Mouse (Mus musculus) intestine, embryonic 16.5 days (tissue): ENCODE results near the gene Lrtm2. TPM values are rescaled to one million over a fixed set of nuclear protein-coding genes. Genes with fewer than 3 reads are reported as not detected.
A peak's percentile ranks its signal among the peaks of the same experiment; 100 is the strongest.
"Not testable (repeated sequence)": the region's sequence is repeated elsewhere in the genome, so short reads cannot be mapped to it uniquely, and the experiment has no call there.

Source experiments
- ATAC-seq: fragments of 200-750 bp; cut with Nextera tagmentation; 2 replicates; pipeline ENCODE4 v1.8.0; 2017; ENCODE audit warnings: moderate TSS enrichment, moderate library complexity
- H3K27ac ChIP-seq: fragments of 300-500 bp; sonication (generic); 2 replicates; pipeline ENCODE4 v1.5.1; 2014; ENCODE audit warnings: mild to moderate bottlenecking, low read length
- H3K27me3 ChIP-seq: fragments of 300-500 bp; sonication (generic); replicated peaks from 2 replicates; pipeline ENCODE4 v1.6.1; 2014; ENCODE audit warnings: low read length, control low read depth, mixed read lengths; ENCODE audit not compliant: control insufficient read depth, insufficient read depth
- H3K36me3 ChIP-seq: fragments of 300-500 bp; sonication (generic); 2 replicates; pipeline ENCODE4 v1.6.1; 2014; ENCODE audit warnings: low read length, control low read depth; ENCODE audit not compliant: control insufficient read depth, insufficient read depth
- H3K4me1 ChIP-seq: fragments of 300-500 bp; sonication (generic); 2 replicates; pipeline ENCODE4 v1.6.1; 2014; ENCODE audit warnings: low read length, control low read depth, mixed read lengths; ENCODE audit not compliant: control insufficient read depth, insufficient read depth
- H3K4me2 ChIP-seq: fragments of 300-500 bp; sonication (generic); 2 replicates; pipeline ENCODE4 v1.6.1; 2014; ENCODE audit warnings: low read depth, low read length, control low read depth
- H3K4me3 ChIP-seq: fragments of 300-500 bp; sonication (generic); 2 replicates; pipeline ENCODE4 v1.5.1; 2014; ENCODE audit warnings: mild to moderate bottlenecking, low read length
- H3K9ac ChIP-seq: fragments of 300-500 bp; sonication (generic); 2 replicates; pipeline ENCODE4 v1.6.1; 2014; ENCODE audit warnings: low read depth, low read length
- H3K9me3 ChIP-seq: fragments of 300-500 bp; sonication (generic); 2 replicates; pipeline ENCODE4 v1.6.1; 2016; ENCODE audit warnings: low read length, control low read depth; ENCODE audit not compliant: control insufficient read depth
- WGBS: fragments of 180-500 bp; shearing (Covaris S2); extraction: QIAGEN DNeasy Blood & Tissue Kit; methylation state at CpG from one replicate; pipeline ENCODE4 v1.1.7; 2014; 5-methylcytosine and 5-hydroxymethylcytosine counted together
- polyA plus RNA-seq: library from polyadenylated mRNA; unstranded; fragments of >200 nt; fragmentation: Nextera tagmentation; extraction: Ambion mirVana; gene quantifications from 2 replicates; pipeline ENCODE4 v1.2.1, GENCODE M21; 2015

The Lrtm2 gene
- polyA plus RNA-seq, 1 experiment from 2014 or later: 0.38 TPM

DNA sequence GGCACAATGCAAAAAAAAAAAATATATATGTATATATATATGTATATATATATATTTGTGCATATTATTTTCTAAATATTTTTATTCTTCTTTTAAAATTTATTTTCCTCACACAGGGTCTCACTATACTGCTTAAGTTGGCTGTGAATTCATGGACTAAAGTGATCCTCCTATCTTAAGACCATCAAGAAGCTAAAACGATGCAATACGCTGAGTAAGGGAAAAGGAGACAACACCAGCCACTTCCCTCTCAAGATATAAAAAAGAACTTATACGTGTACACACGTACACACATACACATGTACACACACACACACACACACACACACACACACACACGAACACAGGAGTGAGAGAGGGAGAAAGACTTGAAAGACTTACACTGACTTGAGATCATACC, 33.0 kb upstream of the Lrtm2 start:
- H3K9me3 ChIP-seq: no peaks in the 10 kb centered on the region
- H3K4me2 ChIP-seq: no peak overlapping the region
- ATAC-seq: no peak
- H3K4me3 ChIP-seq: no peak overlapping the region
- WGBS: 86% methylated on average over 5 of the region's 5 CpGs
- no peak overlapping the region for H3K9ac ChIP-seq
- no peaks in the 10 kb centered on the region for H3K4me1 ChIP-seq
- H3K27me3 ChIP-seq: no peaks in the 10 kb centered on the region
- peaks cover 17% of the 10 kb centered on the region; the same call in 1 of the 2 replicates for H3K36me3 ChIP-seq
- H3K27ac ChIP-seq: no peak overlapping the region

DNA sequence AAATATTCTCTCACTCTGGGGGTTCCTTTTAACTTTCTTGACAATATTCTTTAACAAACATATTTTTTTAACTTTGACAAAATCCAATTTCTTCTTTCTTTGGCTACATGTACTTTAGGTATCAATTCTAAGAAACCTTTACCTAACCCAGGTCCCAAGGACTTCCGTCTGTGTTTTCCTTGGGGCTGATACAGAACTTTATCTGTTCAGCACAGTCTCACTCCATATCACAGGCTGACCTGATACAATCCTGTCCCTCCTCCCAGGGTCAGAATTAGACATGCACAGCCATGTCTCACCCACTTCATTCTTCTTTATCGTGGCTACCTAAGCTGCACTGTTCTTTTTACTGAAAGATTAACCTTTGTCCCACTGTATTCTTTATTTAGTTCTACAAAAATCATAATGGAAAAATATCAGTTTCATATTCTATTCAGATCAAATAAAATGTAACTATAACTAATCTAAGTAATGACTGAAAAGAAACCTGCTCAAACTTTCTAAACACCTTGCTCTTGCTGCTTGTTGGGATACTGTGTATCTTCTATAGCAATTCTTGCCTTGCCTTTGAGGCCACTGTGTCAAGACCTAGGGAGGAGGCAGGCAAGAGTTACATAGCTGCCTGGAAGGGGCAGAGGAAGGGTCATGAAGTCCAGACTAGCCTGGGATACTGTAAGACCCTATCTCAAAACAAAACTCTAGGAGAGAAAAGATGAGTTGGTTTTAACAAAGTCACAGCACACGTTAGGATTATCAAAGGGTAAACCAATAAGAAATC, 30.5 kb upstream of the Lrtm2 start:
- Histone ChIP-seq H3K4me3 (no peak overlapping the region), H3K9ac (no peak overlapping the region), H3K27me3 (no peaks in the 10 kb centered on the region), H3K36me3 (peaks cover 23% of the 10 kb centered on the region), H3K4me1 (no peaks in the 10 kb centered on the region), H3K9me3 (no peaks in the 10 kb centered on the region), H3K27ac (no peak overlapping the region), H3K4me2 (no peak overlapping the region)
- ATAC-seq: peak; percentile 61
- WGBS: 87% methylated on average over 3 of the region's 3 CpGs

DNA sequence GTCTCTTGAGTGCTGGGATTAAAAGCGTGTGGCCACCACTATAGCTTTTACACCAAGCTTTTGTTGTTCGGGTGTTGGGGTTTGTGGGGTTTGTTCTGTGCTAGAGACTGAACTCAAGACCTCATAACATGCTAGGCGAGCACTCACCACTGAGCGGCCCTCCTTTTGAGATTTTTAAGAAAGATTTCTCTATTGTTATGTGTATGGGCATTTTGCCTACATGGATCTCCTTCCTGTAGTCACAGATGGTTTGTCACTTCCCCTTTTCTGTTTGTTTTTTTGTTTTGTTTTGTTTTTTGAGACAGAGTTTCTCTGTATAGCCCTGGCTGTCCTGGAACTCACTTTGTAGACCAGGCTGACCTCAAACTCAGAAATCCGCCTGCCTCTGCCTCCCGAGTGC, 29.7 kb upstream of the Lrtm2 start:
- H3K27ac ChIP-seq, H3K4me2 ChIP-seq, H3K4me3 ChIP-seq, ATAC-seq, H3K27me3 ChIP-seq, H3K9ac ChIP-seq, H3K9me3 ChIP-seq, H3K4me1 ChIP-seq: not testable (repeated sequence)
- WGBS: 93% methylated on average over 6 of the region's 6 CpGs
- H3K36me3 ChIP-seq: peaks cover 23% of the 10 kb centered on the region

DNA sequence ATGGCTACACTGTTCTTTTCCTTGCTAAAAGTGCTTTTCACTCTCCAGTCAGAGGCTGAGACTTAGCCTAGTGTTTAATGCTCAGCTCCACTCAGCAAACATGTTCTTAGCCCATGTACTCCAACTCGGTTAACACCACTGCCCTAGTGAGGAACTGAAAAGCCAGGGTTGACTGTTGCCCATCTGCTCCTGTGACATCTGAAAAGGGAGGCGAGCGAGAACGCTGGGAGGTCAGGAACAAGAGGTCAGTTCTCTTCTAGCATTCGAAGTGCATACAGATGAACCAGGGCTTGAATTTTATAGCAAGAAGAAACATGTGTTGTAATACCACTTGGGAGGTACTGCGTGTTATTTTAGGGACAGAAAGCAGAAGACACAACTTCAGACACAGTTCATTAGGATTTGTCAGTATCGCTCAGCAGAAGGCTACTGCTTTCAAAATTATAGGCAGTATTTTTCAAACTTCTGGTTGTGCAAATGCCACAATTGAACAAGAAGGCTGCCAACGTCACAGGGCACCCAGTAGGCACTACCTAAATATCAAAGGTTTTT, 27.5 kb upstream of the Lrtm2 start:
- no peak overlapping the region for H3K9ac ChIP-seq
- H3K27me3 ChIP-seq: no peaks in the 10 kb centered on the region
- H3K4me3 ChIP-seq: no peak overlapping the region
- WGBS: 89% methylated on average over 8 of the region's 8 CpGs
- no peaks in the 10 kb centered on the region for H3K9me3 ChIP-seq
- no peak overlapping the region for H3K27ac ChIP-seq
- no peak overlapping the region for H3K4me2 ChIP-seq
- peaks cover 20% of the 10 kb centered on the region for H3K36me3 ChIP-seq
- no peaks in the 10 kb centered on the region for H3K4me1 ChIP-seq
- no peak for ATAC-seq

DNA sequence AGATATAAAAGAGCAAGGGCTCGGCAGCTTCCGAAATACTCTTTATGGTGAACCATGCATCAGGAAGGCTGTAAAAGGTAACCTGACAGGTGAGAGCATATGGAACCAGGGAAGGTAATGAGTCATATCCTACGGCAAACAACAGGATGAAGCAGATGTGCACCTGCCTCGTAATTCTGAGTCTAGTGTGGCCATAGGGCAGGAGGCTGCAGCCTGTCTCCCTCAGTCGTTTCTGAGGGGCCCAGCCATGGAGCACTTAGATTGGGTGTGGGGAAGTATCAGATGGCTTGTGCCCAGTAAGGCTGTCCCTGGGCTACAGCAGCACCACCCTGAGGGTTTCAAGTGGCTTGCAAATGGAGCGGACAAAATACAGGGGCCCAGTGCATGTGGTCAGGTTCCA, 21.9 kb upstream of the Lrtm2 start:
- H3K4me1 ChIP-seq: no peaks in the 10 kb centered on the region
- no peak overlapping the region for H3K4me2 ChIP-seq
- no peak overlapping the region for H3K9ac ChIP-seq
- H3K4me3 ChIP-seq: no peak overlapping the region
- H3K27ac ChIP-seq: no peak overlapping the region
- no peaks in the 10 kb centered on the region for H3K27me3 ChIP-seq
- H3K36me3 ChIP-seq: peaks cover 4% of the 10 kb centered on the region; the same call in 1 of the 2 replicates
- H3K9me3 ChIP-seq: no peaks in the 10 kb centered on the region
- 73% methylated on average over 6 of the region's 6 CpGs for WGBS
- peak; percentile 66 for ATAC-seq

DNA sequence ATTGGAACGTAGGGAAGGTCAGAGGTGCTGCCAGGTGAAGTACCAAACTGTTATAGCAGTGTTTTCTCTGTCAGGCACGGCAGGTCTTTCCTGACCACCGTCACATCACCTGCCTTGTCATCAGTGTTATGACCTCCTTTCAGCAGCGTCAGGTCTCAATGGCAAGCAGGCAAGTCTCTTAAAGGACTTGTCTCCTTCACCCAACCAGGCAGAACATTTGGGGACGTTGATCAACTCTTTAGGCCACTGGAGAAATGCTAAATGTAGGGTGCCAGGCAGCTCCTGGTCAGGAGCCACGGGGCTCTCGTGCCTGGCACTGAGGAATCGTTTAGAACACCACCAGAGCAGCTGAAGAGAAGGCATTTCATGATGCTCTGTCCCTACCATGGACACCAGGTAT, 21.1 kb upstream of the Lrtm2 start:
- H3K27ac ChIP-seq: no peak overlapping the region
- no peaks in the 10 kb centered on the region for H3K4me1 ChIP-seq
- no peak overlapping the region for H3K9ac ChIP-seq
- H3K36me3 ChIP-seq: peaks cover 4% of the 10 kb centered on the region; the same call in 1 of the 2 replicates
- no peak overlapping the region for H3K4me3 ChIP-seq
- no peak for ATAC-seq
- H3K4me2 ChIP-seq: no peak overlapping the region
- H3K27me3 ChIP-seq: no peaks in the 10 kb centered on the region
- WGBS: 72% methylated on average over 8 of the region's 8 CpGs
- H3K9me3 ChIP-seq: no peaks in the 10 kb centered on the region

DNA sequence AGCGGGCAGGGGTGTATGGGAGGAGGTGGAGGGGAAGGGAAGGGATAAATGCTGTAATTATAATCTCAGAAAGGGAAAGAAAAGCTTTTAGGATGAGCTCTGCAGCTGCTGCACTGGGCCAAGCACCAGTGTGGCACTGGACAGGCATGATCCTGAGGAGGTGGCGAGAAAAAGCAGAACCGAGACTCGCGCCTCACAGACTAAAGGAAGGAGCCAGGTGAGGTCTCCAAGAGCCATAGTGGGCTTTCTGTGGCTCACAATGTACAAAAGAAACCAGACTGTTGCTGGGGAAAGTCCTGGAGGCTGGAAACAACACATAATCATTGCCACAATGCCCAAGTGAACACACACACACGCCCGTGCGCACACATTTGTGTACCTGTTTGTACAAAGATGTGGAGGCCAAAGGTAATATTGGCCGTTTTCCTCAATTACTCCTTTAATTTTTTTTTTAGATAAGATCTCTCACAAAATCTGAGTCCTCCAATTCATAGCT, 20.2 kb upstream of the Lrtm2 start:
- Histone ChIP-seq H3K27ac (no peak overlapping the region), H3K4me3 (no peak overlapping the region), H3K9me3 (no peaks in the 10 kb centered on the region), H3K4me2 (no peak overlapping the region), H3K4me1 (no peaks in the 10 kb centered on the region), H3K9ac (no peak overlapping the region), H3K36me3 (peaks cover 4% of the 10 kb centered on the region; the same call in 1 of the 2 replicates), H3K27me3 (no peaks in the 10 kb centered on the region)
- ATAC-seq: no peak
- WGBS: 83% methylated on average over 9 of the region's 9 CpGs

DNA sequence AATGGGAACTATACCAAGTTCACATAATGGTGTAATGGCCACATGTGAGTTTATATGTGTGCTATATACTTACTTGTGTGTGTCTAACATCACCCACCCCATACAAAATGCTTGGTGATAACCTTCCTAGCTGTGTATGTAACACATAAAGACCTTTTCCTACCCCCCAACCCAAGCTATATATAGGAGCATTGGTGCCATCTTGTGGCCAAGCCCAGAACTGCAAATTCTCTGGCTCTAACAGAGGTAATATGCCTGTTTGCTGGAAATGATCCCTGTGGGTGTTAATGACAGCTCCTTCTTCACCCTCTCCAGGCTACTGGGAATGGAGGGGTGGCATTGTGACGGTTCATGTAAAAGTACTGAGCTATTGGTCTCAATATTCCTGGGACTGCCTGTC, 17.7 kb upstream of the Lrtm2 start:
- Histone ChIP-seq H3K4me2 (no peak overlapping the region), H3K27me3 (no peaks in the 10 kb centered on the region), H3K9me3 (no peaks in the 10 kb centered on the region), H3K36me3 (no peaks in the 10 kb centered on the region), H3K4me3 (no peak overlapping the region), H3K27ac (no peak overlapping the region), H3K4me1 (no peaks in the 10 kb centered on the region), H3K9ac (no peak overlapping the region)
- 3% methylated on average over 1 of the region's 1 CpGs for WGBS
- peak; percentile 20 for ATAC-seq

DNA sequence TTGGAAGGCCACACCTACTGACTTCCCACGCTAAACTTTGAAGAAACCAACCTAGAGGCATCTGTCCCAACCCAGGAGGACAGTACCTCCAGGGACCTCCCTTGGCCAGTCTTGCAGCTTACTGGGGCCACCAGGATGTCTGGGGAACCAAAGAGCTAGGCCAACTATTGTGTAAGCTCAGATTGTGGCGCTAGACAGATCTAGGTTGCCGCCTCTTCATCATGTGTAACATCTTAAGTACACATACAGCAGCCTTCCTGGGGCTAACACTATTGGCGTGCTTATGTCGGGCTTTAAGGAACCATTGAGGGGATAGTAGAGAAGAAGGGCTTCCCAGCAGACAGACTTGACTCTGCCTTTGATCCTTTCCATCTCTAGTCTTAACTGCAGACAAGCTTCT, 17.2 kb upstream of the Lrtm2 start:
- Histone ChIP-seq H3K27me3 (no peaks in the 10 kb centered on the region), H3K36me3 (no peaks in the 10 kb centered on the region), H3K4me2 (no peak overlapping the region), H3K9me3 (no peaks in the 10 kb centered on the region), H3K4me1 (no peaks in the 10 kb centered on the region), H3K4me3 (no peak overlapping the region), H3K27ac (no peak overlapping the region), H3K9ac (no peak overlapping the region)
- no peak for ATAC-seq
- 64% methylated on average over 5 of the region's 5 CpGs for WGBS
